Mouse (Mus musculus): ENCODE measurements around the gene Gtpbp3. TPM values are rescaled to one million over a fixed set of nuclear protein-coding genes. Genes with fewer than 3 reads are reported as not detected.

Gtpbp3 gene
- polyA plus RNA-seq, 1 experiment from 2014 or later = 7.1 TPM

DNA sequence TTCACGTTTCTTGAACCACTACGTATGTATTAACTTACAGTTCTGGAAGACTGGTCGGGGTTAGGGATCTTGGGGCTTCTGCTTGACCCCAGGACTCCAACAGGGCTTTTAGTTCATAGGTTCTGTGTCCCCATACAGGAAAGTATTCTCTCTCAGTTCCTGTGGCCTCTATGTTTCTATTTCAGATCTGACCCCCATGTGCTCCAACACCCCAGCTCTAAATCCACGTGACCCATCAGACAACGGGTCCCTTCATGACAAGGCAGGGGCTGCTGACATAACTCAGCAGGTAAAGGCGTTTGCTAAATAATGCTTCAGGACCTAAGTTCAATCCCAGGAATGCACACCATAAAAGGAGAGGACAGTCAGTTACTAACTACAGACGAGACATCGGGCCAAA, 22.2 kb upstream of the Gtpbp3 start:
- Histone ChIP-seq H3K4me2 (replicated peaks; ENCODE audit: low read depth, low read length) (peak overlapping the region; percentile 88), H3K9me3 (ENCODE audit: control insufficient read depth, low read depth, low read length) (no peaks in the 10 kb centered on the region), H3K4me3 (ENCODE audit: low read depth, low read length) (peak overlapping the region; percentile 63), H3K27ac (ENCODE audit: low read length) (no peak overlapping the region), H3K36me3 (ENCODE audit: control insufficient read depth, insufficient read depth, low read length) (peaks cover 5% of the 10 kb centered on the region), H3K4me1 (ENCODE audit: control insufficient read depth, insufficient read depth, low read length) (peaks cover 31% of the 10 kb centered on the region), H3K27me3 (ENCODE audit: control insufficient read depth, insufficient read depth, low read length) (no peaks in the 10 kb centered on the region), H3K9ac (replicated peaks; ENCODE audit: low read depth, low read length) (peak overlapping the region; percentile 42)
- WGBS = 78% methylated on average over 8 of the region's 8 CpGs
- ATAC-seq (ENCODE audit: insufficient number of reproducible peaks, insufficient read depth, low FRiP score, low read depth) = no peak

DNA sequence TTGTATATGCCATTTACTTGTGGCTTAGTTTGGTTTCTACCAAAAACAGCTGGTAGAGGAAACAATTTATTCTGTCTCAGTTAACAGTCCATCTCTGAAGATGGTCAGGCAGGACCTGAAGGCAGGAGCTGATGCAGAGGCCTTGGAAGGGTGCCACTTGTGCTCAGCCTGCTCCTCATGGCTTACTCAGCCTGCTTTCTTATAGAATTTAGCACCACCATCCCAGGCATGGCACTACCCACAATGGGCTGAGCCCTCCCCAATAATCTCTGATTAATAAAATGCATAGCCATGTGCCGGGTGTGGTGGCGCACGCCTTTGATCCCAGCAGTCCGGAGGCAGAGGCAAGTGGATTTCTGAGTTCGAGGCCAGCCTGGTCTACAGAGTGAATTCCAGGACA, 21.7 kb upstream of the Gtpbp3 start:
- no peak overlapping the region for H3K4me3 ChIP-seq (ENCODE audit: low read depth, low read length)
- 95% methylated on average over 5 of the region's 5 CpGs for WGBS
- H3K4me2 ChIP-seq (replicated peaks; ENCODE audit: low read depth, low read length) = no peak overlapping the region
- H3K36me3 ChIP-seq (ENCODE audit: control insufficient read depth, insufficient read depth, low read length) = peaks cover under 1% of the 10 kb centered on the region
- no peaks in the 10 kb centered on the region for H3K9me3 ChIP-seq (ENCODE audit: control insufficient read depth, low read depth, low read length)
- H3K27ac ChIP-seq (ENCODE audit: low read length) = no peak overlapping the region
- peaks cover 31% of the 10 kb centered on the region for H3K4me1 ChIP-seq (ENCODE audit: control insufficient read depth, insufficient read depth, low read length)
- H3K27me3 ChIP-seq (ENCODE audit: control insufficient read depth, insufficient read depth, low read length) = no peaks in the 10 kb centered on the region
- ATAC-seq (ENCODE audit: insufficient number of reproducible peaks, insufficient read depth, low FRiP score, low read depth) = no peak
- no peak overlapping the region for H3K9ac ChIP-seq (replicated peaks; ENCODE audit: low read depth, low read length)

DNA sequence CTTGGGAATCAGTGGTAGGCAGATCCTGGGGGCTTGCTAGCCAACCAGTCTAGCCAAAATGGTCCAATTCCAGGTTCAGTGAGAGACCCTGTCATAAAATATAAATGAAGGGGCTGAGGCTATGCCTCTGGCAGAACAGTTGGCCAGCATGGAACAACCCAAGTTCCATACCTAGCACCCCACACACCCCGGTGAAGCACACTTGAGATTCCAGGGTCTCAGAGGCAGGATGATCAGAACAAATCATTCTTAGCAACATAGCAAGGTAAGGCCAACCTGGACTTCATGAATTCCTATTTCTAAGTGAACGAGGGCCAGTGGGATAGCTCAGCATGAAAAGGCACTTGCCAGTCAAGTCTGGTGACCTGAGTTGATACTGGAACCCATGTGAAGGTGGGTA, 20.7 kb upstream of the Gtpbp3 start:
- WGBS = 88% methylated on average over 2 of the region's 2 CpGs
- no peak overlapping the region for H3K4me2 ChIP-seq (replicated peaks; ENCODE audit: low read depth, low read length)

DNA sequence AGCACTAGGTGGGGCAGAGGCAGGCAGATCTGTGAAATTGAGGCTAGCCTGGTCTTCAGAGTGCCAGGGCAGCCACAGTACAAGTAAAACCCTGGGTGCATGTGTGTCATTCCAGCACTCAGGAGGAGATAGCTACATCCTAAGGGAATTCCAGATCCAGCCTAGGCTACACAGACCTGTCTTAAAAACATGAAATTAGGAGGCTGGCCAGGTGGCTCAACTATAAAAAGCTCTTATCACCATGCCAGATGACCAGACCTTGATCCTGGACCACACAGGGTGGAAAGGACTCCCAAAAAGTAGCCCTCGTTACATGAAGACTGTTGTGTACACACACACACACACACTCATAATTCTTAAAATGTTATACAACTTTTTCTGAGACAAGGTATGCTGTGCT, 19.9 kb upstream of the Gtpbp3 start:
- no peaks in the 10 kb centered on the region for H3K9me3 ChIP-seq (ENCODE audit: control insufficient read depth, low read depth, low read length)
- H3K4me2 ChIP-seq (replicated peaks; ENCODE audit: low read depth, low read length) = no peak overlapping the region
- no peaks in the 10 kb centered on the region for H3K27me3 ChIP-seq (ENCODE audit: control insufficient read depth, insufficient read depth, low read length)
- H3K4me3 ChIP-seq (ENCODE audit: low read depth, low read length) = no peak overlapping the region
- H3K27ac ChIP-seq (ENCODE audit: low read length) = no peak overlapping the region
- 90% methylated on average over 1 of the region's 1 CpGs for WGBS
- no peak overlapping the region for H3K9ac ChIP-seq (replicated peaks; ENCODE audit: low read depth, low read length)
- peaks cover 16% of the 10 kb centered on the region for H3K36me3 ChIP-seq (ENCODE audit: control insufficient read depth, insufficient read depth, low read length)
- peaks cover 18% of the 10 kb centered on the region for H3K4me1 ChIP-seq (ENCODE audit: control insufficient read depth, insufficient read depth, low read length)
- no peak for ATAC-seq (ENCODE audit: insufficient number of reproducible peaks, insufficient read depth, low FRiP score, low read depth)

More for the DNA sequence above, 20.7 kb upstream of the Gtpbp3 start:
- Histone ChIP-seq H3K27ac (ENCODE audit: low read length) (no peak overlapping the region), H3K9ac (replicated peaks; ENCODE audit: low read depth, low read length) (no peak overlapping the region), H3K36me3 (ENCODE audit: control insufficient read depth, insufficient read depth, low read length) (peaks cover 9% of the 10 kb centered on the region), H3K4me1 (ENCODE audit: control insufficient read depth, insufficient read depth, low read length) (peaks cover 25% of the 10 kb centered on the region), H3K27me3 (ENCODE audit: control insufficient read depth, insufficient read depth, low read length) (no peaks in the 10 kb centered on the region), H3K4me3 (ENCODE audit: low read depth, low read length) (no peak overlapping the region), H3K9me3 (ENCODE audit: control insufficient read depth, low read depth, low read length) (no peaks in the 10 kb centered on the region)
- no peak for ATAC-seq (ENCODE audit: insufficient number of reproducible peaks, insufficient read depth, low FRiP score, low read depth)

DNA sequence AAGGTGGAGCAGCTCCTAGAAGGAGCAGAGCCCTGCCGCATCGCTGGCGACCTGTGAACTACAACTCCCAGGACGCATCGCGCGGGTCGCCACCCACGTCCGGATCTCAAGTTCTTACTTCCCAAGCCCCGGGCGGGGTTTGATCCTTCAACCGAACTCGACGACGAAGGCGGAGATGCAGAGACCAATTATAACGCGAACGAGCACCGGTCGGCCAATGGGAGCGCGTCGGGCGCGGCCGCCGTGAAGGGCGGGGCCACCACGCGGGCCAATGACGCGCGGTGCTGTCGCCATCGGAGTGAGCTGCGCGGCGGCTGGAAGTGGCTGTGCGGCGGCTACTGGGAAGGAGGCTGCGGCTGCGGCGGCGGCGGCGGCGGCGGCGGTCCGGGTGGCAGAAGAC, 19.0 kb upstream of the Gtpbp3 start, which contains the start of gene Dda1:
Gene Dda1 (plus strand): TSS at position 284 of the 400 bp plus-strand sequence.
- peak within 1 kb of the TSS; percentile 72 for H3K9ac ChIP-seq (replicated peaks; ENCODE audit: low read depth, low read length)
- WGBS = under 1% methylated on average over 38 of the region's 52 CpGs
- peaks cover 24% of the 10 kb centered on the region for H3K36me3 ChIP-seq (ENCODE audit: control insufficient read depth, insufficient read depth, low read length)
- H3K9me3 ChIP-seq (ENCODE audit: control insufficient read depth, low read depth, low read length) = no peaks in the 10 kb centered on the region
- peak within 1 kb of the TSS; percentile 58; the same call in 1 of the 2 replicates for H3K27ac ChIP-seq (ENCODE audit: low read length)
- peaks cover 16% of the 10 kb centered on the region for H3K4me1 ChIP-seq (ENCODE audit: control insufficient read depth, insufficient read depth, low read length)
- no peaks in the 10 kb centered on the region for H3K27me3 ChIP-seq (ENCODE audit: control insufficient read depth, insufficient read depth, low read length)
- H3K4me3 ChIP-seq (ENCODE audit: low read depth, low read length) = peak within 1 kb of the TSS; percentile 80
- peak within 1 kb of the TSS; percentile 94 for H3K4me2 ChIP-seq (replicated peaks; ENCODE audit: low read depth, low read length)
- peak; percentile 86 for ATAC-seq (ENCODE audit: insufficient number of reproducible peaks, insufficient read depth, low FRiP score, low read depth)

DNA sequence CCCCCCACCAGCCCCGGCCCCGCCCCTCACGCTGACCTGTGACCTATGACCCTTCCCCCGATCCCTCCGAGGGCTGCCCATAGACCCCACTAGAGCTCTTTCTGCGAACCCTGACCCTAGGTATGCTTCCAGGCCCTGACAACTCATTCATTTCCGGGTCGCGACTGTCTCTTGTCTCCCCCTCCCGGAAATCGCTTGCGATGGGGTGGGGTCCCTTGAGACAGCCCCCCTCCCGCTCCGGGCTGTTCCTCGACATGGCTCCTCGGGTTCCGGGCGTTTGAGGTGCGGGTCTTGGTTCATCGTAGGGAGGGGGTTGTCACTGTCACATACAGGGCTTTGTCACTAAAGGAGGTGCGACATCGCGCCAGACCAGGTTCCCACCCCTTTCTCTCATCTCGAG, 18.5 kb upstream of the Gtpbp3 start:
- Histone ChIP-seq H3K9ac (replicated peaks; ENCODE audit: low read depth, low read length) (peak overlapping the region; percentile 72), H3K4me2 (replicated peaks; ENCODE audit: low read depth, low read length) (peak overlapping the region; percentile 94), H3K36me3 (ENCODE audit: control insufficient read depth, insufficient read depth, low read length) (peaks cover 29% of the 10 kb centered on the region), H3K4me3 (ENCODE audit: low read depth, low read length) (peak overlapping the region; percentile 80), H3K9me3 (ENCODE audit: control insufficient read depth, low read depth, low read length) (no peaks in the 10 kb centered on the region), H3K27me3 (ENCODE audit: control insufficient read depth, insufficient read depth, low read length) (no peaks in the 10 kb centered on the region), H3K4me1 (ENCODE audit: control insufficient read depth, insufficient read depth, low read length) (peaks cover 15% of the 10 kb centered on the region), H3K27ac (ENCODE audit: low read length) (peak overlapping the region; percentile 58; the same call in 1 of the 2 replicates)
- WGBS = 1% methylated on average over 21 of the region's 24 CpGs
- ATAC-seq (ENCODE audit: insufficient number of reproducible peaks, insufficient read depth, low FRiP score, low read depth) = 0 out of 2 replicates have a peak, but pooled peaks have one; percentile 10

DNA sequence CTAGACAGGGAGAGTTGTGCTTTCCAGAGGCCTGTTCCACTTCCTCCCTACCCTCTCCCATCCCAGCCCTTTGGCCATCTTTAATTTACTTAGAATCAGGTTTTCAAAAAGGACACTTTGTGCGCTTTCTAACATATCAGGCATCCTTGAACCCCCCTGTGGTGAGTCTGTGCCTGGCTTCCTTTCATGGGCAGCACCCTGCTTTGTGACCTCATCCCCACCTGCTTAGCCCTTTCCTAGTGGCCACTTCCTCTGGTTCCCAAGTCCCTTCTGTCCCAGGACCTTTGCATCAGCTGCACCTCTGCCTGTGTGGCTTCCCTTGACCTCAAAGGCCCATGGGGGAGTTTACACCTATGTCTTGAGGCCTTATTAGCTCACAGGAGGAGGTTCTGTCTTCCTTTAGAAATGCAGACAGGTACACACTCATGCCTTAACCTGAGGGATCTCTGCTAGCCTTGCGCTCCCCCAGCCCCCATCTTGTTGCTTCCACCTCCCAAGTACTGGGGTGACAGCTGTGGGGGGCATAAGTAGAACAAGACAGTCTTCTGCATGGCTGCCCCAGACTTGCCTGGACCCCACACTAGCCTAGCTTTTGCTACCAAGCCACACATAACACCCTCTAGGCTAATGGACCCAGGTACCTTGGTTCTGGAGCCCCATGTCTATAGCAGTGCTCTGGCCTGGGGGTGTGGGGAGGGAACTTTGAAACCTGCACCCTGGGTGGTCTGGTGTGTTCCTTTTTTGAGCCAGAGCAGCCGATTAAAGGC, 17.6 kb upstream of the Gtpbp3 start:
- H3K4me1 ChIP-seq (ENCODE audit: control insufficient read depth, insufficient read depth, low read length) = peaks cover 14% of the 10 kb centered on the region
- no peak overlapping the region for H3K27ac ChIP-seq (ENCODE audit: low read length)
- WGBS = 82% methylated on average over 3 of the region's 3 CpGs
- peak overlapping the region; percentile 80 for H3K4me3 ChIP-seq (ENCODE audit: low read depth, low read length)
- ATAC-seq (ENCODE audit: insufficient number of reproducible peaks, insufficient read depth, low FRiP score, low read depth) = no peak
- H3K27me3 ChIP-seq (ENCODE audit: control insufficient read depth, insufficient read depth, low read length) = no peaks in the 10 kb centered on the region
- peaks cover 38% of the 10 kb centered on the region for H3K36me3 ChIP-seq (ENCODE audit: control insufficient read depth, insufficient read depth, low read length)
- no peaks in the 10 kb centered on the region for H3K9me3 ChIP-seq (ENCODE audit: control insufficient read depth, low read depth, low read length)
- peak overlapping the region; percentile 94 for H3K4me2 ChIP-seq (replicated peaks; ENCODE audit: low read depth, low read length)
- peak overlapping the region; percentile 72 for H3K9ac ChIP-seq (replicated peaks; ENCODE audit: low read depth, low read length)

DNA sequence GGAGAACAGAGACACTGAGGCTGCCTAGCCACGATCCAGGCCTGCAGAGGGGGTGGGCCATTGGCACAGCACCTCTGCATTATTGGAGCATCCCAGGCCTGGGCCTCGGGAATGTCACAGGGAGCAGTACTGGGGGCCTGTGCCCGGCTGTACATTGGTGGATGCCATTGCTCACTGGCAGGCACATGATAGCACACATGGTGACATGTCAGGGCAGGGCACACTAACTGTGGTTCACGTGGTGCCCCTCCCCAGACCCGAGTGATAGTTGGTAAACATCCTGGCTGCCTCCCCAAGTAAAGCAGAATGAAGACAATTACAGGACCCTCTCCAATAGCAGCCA, 17.0 kb upstream of the Gtpbp3 start:
- Histone ChIP-seq H3K4me3 (ENCODE audit: low read depth, low read length) (no peak overlapping the region), H3K27ac (ENCODE audit: low read length) (no peak overlapping the region), H3K9me3 (ENCODE audit: control insufficient read depth, low read depth, low read length) (no peaks in the 10 kb centered on the region), H3K9ac (replicated peaks; ENCODE audit: low read depth, low read length) (no peak overlapping the region), H3K36me3 (ENCODE audit: control insufficient read depth, insufficient read depth, low read length) (peaks cover 38% of the 10 kb centered on the region), H3K4me1 (ENCODE audit: control insufficient read depth, insufficient read depth, low read length) (peaks cover 9% of the 10 kb centered on the region), H3K4me2 (replicated peaks; ENCODE audit: low read depth, low read length) (no peak overlapping the region), H3K27me3 (ENCODE audit: control insufficient read depth, insufficient read depth, low read length) (no peaks in the 10 kb centered on the region)
- WGBS = 78% methylated on average over 5 of the region's 5 CpGs
- no peak for ATAC-seq (ENCODE audit: insufficient number of reproducible peaks, insufficient read depth, low FRiP score, low read depth)
